In genomic region chr1:75251112-75251970, GRCm38 (mm10) we compare ENCODE assay signal across 8 mouse cellular contexts. TPM values are rescaled to one million over a fixed set of nuclear protein-coding genes. Genes with fewer than 3 reads are reported as not detected.
DNase-seq lines count a peak whose midpoint lies in the region; ATAC-seq and TF ChIP-seq lines count a peak whose summit lies in the region.

No protein-coding gene starts in this region.

- TF ChIP-seq EP300 in liver, embryonic 14.5 days (IDR thresholded peaks at IDR 0.05; ENCODE audit: low read depth): 0 out of 2 replicates have a peak, but pooled peaks have one; percentile 20

- TF ChIP-seq CTCF in liver, embryonic 14.5 days (IDR thresholded peaks at IDR 0.05; ENCODE audit: low read depth): peak; percentile 98

- H3K4me2 ChIP-seq in intestine, embryonic 14.5 days (ENCODE audit: low read length): peak overlapping the region; percentile 54
- H3K4me2 ChIP-seq in liver, embryonic 14.5 days (ENCODE audit: low read depth): peak overlapping the region; percentile 50
- H3K4me2 ChIP-seq in stomach, embryonic 15.5 days: peak overlapping the region; percentile 55

- DNase-seq in layer of hippocampus, adult 11-12 months (ENCODE audit: low spot score): peak; percentile 76
- no peak for DNase-seq in layer of hippocampus, adult 8-10 months (ENCODE audit: low spot score in 2 of 2)
- DNase-seq in cerebellum, postnatal 36 days: peak; percentile 88
- DNase-seq in gastrocnemius, postnatal 25 days: peak; percentile 76
- peak; percentile 88 for DNase-seq in intestine, embryonic 14.5 days (ENCODE audit: low spot score)
- peak; percentile 51 to 70 (median 60) for DNase-seq in liver, embryonic 14.5 days (ENCODE audit: low read depth in 3 of 3, low spot score in 3 of 3)
- peak; percentile 80 for DNase-seq in neural tube, embryonic 10.5 days (ENCODE audit: extremely low spot score, low spot score)

- no peaks in the 10 kb centered on the region for H3K9me3 ChIP-seq in intestine, embryonic 14.5 days (ENCODE audit: control insufficient read depth, low read length)
- no peaks in the 10 kb centered on the region for H3K9me3 ChIP-seq in liver, embryonic 14.5 days (ENCODE audit: control insufficient read depth, low read length)
- no peaks in the 10 kb centered on the region for H3K9me3 ChIP-seq in stomach, embryonic 15.5 days

- H3K9ac ChIP-seq in intestine, embryonic 14.5 days (ENCODE audit: low read length): no peak overlapping the region
- H3K9ac ChIP-seq in liver, embryonic 14.5 days (replicated peaks): no peak overlapping the region
- H3K9ac ChIP-seq in stomach, embryonic 15.5 days: no peak overlapping the region

- ATAC-seq in intestine, embryonic 14.5 days (replicated peaks; ENCODE audit: low FRiP score, low TSS enrichment, low read depth): peak; percentile 67
- peak; percentile 66 for ATAC-seq in liver, embryonic 14.5 days (ENCODE audit: insufficient read depth)
- ATAC-seq in stomach, embryonic 15.5 days (ENCODE audit: insufficient read depth, low FRiP score, low read depth): peak; percentile 60

- no peak overlapping the region for H3K4me3 ChIP-seq in intestine, embryonic 14.5 days (ENCODE audit: low read depth, low read length)
- H3K4me3 ChIP-seq in liver, embryonic 14.5 days (ENCODE audit: insufficient read depth in 1 of 2, low read depth in 2 of 2, low read length in 2 of 2): no peak overlapping the region; a peak in 1 of 4 replicates
- H3K4me3 ChIP-seq in stomach, embryonic 15.5 days (replicated peaks): peak overlapping the region; percentile 28

- peaks cover 15% of the 10 kb centered on the region for H3K4me1 ChIP-seq in intestine, embryonic 14.5 days (replicated peaks; ENCODE audit: control insufficient read depth, insufficient read depth, low read length)
- peaks cover 0 to 6% of the 10 kb centered on the region in 2 experiments; a peak in 2 of 4 replicates for H3K4me1 ChIP-seq in liver, embryonic 14.5 days (replicated peaks; ENCODE audit: control insufficient read depth in 2 of 2, insufficient read depth in 2 of 2, low read length in 1 of 2)
- H3K4me1 ChIP-seq in stomach, embryonic 15.5 days: peaks cover 13% of the 10 kb centered on the region

- 5% methylated on average over 21 of the region's 22 CpGs for WGBS in intestine, embryonic 14.5 days
- 8% methylated on average over 22 of the region's 22 CpGs for WGBS in liver, embryonic 14.5 days (ENCODE audit: insufficient replicate concordance)
- WGBS in stomach, embryonic 15.5 days: 5% methylated on average over 21 of the region's 22 CpGs

- no peak overlapping the region for H3K27ac ChIP-seq in intestine, embryonic 14.5 days (ENCODE audit: low read depth)
- H3K27ac ChIP-seq in liver, embryonic 14.5 days: no peak overlapping the region
- no peak overlapping the region for H3K27ac ChIP-seq in stomach, embryonic 15.5 days

- H3K27me3 ChIP-seq in intestine, embryonic 14.5 days (replicated peaks; ENCODE audit: control insufficient read depth, insufficient read depth, low read length): no peaks in the 10 kb centered on the region
- H3K27me3 ChIP-seq in liver, embryonic 14.5 days (ENCODE audit: control insufficient read depth, insufficient read depth, low read length): no peaks in the 10 kb centered on the region
- no peaks in the 10 kb centered on the region for H3K27me3 ChIP-seq in stomach, embryonic 15.5 days (replicated peaks)

- no peaks in the 10 kb centered on the region for H3K36me3 ChIP-seq in intestine, embryonic 14.5 days (ENCODE audit: control insufficient read depth, insufficient read depth, low read length)
- no peaks in the 10 kb centered on the region for H3K36me3 ChIP-seq in liver, embryonic 14.5 days (replicated peaks; ENCODE audit: control insufficient read depth, insufficient read depth, low read depth)
- H3K36me3 ChIP-seq in stomach, embryonic 15.5 days: no peaks in the 10 kb centered on the region

RNA-seq across cellular contexts. Expression of gene Ptprn, which starts 13.0 kb away (rescaled TPM):
- total RNA-seq in layer of hippocampus, adult 8-10 months (2022): 100 to 1,000 TPM; 360 to 457 (median 395) TPM
- total RNA-seq in gastrocnemius, postnatal 25 days (2021): not detected
- polyA plus RNA-seq in intestine, embryonic 14.5 days (2014; fragmentation: Nextera tagmentation; extraction: Ambion mirVana): 2.9 and 3.4 TPM in 2 replicates
- polyA plus RNA-seq in liver, embryonic 14.5 days (2012; rRNA removed): 0.26 and 0.28 TPM in 2 replicates
- polyA plus RNA-seq in liver, embryonic 14.5 days (2014; fragmentation: Nextera tagmentation; extraction: Ambion mirVana): 0.08 and 0.17 TPM in 2 replicates
- polyA plus RNA-seq in stomach, embryonic 15.5 days (2015; fragmentation: Nextera tagmentation; extraction: Ambion mirVana): 2.4 and 2.8 TPM in 2 replicates

RNA-seq across cellular contexts. Expression of gene Dnajb2, which starts 15.1 kb away (rescaled TPM):
- total RNA-seq in layer of hippocampus, adult 8-10 months (2022): 100 to 1,000 TPM in 1 of 4 experiments, 10 to 100 TPM in 3; 83.1 to 108 (median 93.1) TPM
- total RNA-seq in gastrocnemius, postnatal 25 days (2021): 10 to 100 TPM; 58.4 to 60.9 TPM
- polyA plus RNA-seq in intestine, embryonic 14.5 days (2014; fragmentation: Nextera tagmentation; extraction: Ambion mirVana): 14.2 TPM in 2 replicates
- 17.6 and 21.1 TPM in 2 replicates for polyA plus RNA-seq in liver, embryonic 14.5 days (2012; rRNA removed)
- polyA plus RNA-seq in liver, embryonic 14.5 days (2014; fragmentation: Nextera tagmentation; extraction: Ambion mirVana): 11.1 and 12.5 TPM in 2 replicates
- 34.9 and 35.9 TPM in 2 replicates for polyA plus RNA-seq in stomach, embryonic 15.5 days (2015; fragmentation: Nextera tagmentation; extraction: Ambion mirVana)

RNA-seq across cellular contexts. Expression of gene A630095N17Rik, which starts 19.4 kb away (rescaled TPM):
- not detected for total RNA-seq in layer of hippocampus, adult 8-10 months (2022)
- not detected for total RNA-seq in gastrocnemius, postnatal 25 days (2021)
- polyA plus RNA-seq in intestine, embryonic 14.5 days (2014; fragmentation: Nextera tagmentation; extraction: Ambion mirVana): not detected in 2 replicates
- not detected in 2 replicates for polyA plus RNA-seq in liver, embryonic 14.5 days (2012; rRNA removed)
- 0.22 TPM in 1 of 2 replicates, not detected in the other for polyA plus RNA-seq in liver, embryonic 14.5 days (2014; fragmentation: Nextera tagmentation; extraction: Ambion mirVana)
- polyA plus RNA-seq in stomach, embryonic 15.5 days (2015; fragmentation: Nextera tagmentation; extraction: Ambion mirVana): not detected in 2 replicates

RNA-seq across cellular contexts. Expression of gene Resp18, which starts 26.9 kb away (rescaled TPM):
- total RNA-seq in layer of hippocampus, adult 8-10 months (2022): 100 to 1,000 TPM; 102 to 169 (median 125) TPM
- total RNA-seq in gastrocnemius, postnatal 25 days (2021): not detected
- 13.0 and 13.4 TPM in 2 replicates for polyA plus RNA-seq in intestine, embryonic 14.5 days (2014; fragmentation: Nextera tagmentation; extraction: Ambion mirVana)
- polyA plus RNA-seq in liver, embryonic 14.5 days (2012; rRNA removed): not detected in 2 replicates
- polyA plus RNA-seq in liver, embryonic 14.5 days (2014; fragmentation: Nextera tagmentation; extraction: Ambion mirVana): not detected in 2 replicates
- polyA plus RNA-seq in stomach, embryonic 15.5 days (2015; fragmentation: Nextera tagmentation; extraction: Ambion mirVana): 7.5 and 9.6 TPM in 2 replicates

RNA-seq across cellular contexts. Expression of gene Tuba4a, which starts 31.7 kb away (rescaled TPM):
- total RNA-seq in layer of hippocampus, adult 8-10 months (2022): 100 to 1,000 TPM; 488 to 539 (median 494) TPM
- 100 to 1,000 TPM; 749 to 982 TPM for total RNA-seq in gastrocnemius, postnatal 25 days (2021)
- 68.7 and 86.5 TPM in 2 replicates for polyA plus RNA-seq in intestine, embryonic 14.5 days (2014; fragmentation: Nextera tagmentation; extraction: Ambion mirVana)
- polyA plus RNA-seq in liver, embryonic 14.5 days (2012; rRNA removed): 155 and 168 TPM in 2 replicates
- 346 and 362 TPM in 2 replicates for polyA plus RNA-seq in liver, embryonic 14.5 days (2014; fragmentation: Nextera tagmentation; extraction: Ambion mirVana)
- polyA plus RNA-seq in stomach, embryonic 15.5 days (2015; fragmentation: Nextera tagmentation; extraction: Ambion mirVana): 142 and 145 TPM in 2 replicates

Comparison
In these comparisons a context has a peak if more than half of its experiments do, and no peak if none do; other contexts are left out.
1. DNase-seq: peak in layer of hippocampus, adult 11-12 months (single experiment), cerebellum, postnatal 36 days (2 of 2), gastrocnemius, postnatal 25 days (single experiment), intestine, embryonic 14.5 days (single experiment), liver, embryonic 14.5 days (3 of 3) and neural tube, embryonic 10.5 days (single experiment); none in layer of hippocampus, adult 8-10 months (0 of 2).
2. Peak in every context shown above with its lines, with median percentiles within 50 percentile points of each other: ATAC-seq and H3K4me2 ChIP-seq.